ENCODE assay signal across 8 mouse cellular contexts in the genomic region with DNA sequence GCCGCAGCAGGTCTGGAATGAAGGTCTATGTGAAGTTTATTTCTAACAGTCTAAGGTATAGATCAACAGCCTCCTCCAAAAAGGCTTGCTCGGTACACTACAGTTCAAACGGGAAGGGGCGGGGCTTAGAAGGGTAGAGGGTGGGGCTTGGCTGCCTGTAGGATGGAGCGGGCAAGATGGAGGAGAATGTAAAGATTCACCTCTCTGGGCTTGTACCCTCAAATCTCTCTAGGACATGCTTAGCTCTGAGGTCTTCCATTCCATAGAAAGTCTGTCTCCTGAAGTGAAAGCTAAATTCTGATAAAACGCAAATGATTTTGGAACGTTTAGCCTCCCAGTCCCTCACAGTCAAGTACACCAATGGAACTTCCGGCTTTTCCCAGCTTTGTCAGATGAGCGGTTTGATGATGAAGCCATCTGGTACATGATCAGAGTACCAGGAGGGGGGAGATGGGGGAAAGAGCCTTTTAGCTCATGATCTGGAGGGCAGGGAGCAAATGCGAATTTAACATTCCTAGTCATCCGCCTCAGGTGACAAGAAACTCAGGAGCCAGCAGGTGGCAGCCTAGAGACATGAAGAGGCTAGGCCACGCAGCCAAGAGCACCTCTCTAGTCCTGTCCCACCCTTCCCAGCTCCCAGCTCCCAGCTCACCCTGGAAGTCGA. TPM values are rescaled to one million over a fixed set of nuclear protein-coding genes. Genes with fewer than 3 reads are reported as not detected.
DNase-seq lines count a peak whose midpoint lies in the region; TF ChIP-seq lines count a peak whose summit lies in the region.

No protein-coding gene starts in this region.

- no peaks in the 10 kb centered on the region for H3K9me3 ChIP-seq in ES-E14 (ENCODE audit: control insufficient read depth, insufficient read depth, low read depth, low read length)

- H3K4me3 ChIP-seq in ES-E14 (ENCODE audit: insufficient read depth in 1 of 2, low read depth in 1 of 2, low read length in 2 of 2, poor library complexity in 1 of 2, severe bottlenecking in 1 of 2): peak overlapping the region; percentile 47 to 66

- in situ Hi-C loops in ES-E14 (cut with MboI; ENCODE audit: low sequenced_read_pairs in 2 of 2, unreplicated experiment in 2 of 2): loop anchor here in 1 of 2 experiments (5.0 kb wide), 1 partner anchor 37 kb away; no protein-coding TSS in a partner anchor

- H3K4me1 ChIP-seq in ES-E14 (ENCODE audit: control insufficient read depth in 2 of 2, insufficient read depth in 2 of 2, low read length in 2 of 2, poor library complexity in 1 of 2): peaks cover 0 to 12% of the 10 kb centered on the region in 2 experiments; a peak in 1 of 4 replicates

- H3K9ac ChIP-seq in ES-E14 (ENCODE audit: insufficient read depth, low read depth, low read length, poor library complexity, severe bottlenecking): peak overlapping the region; percentile 65

- H3K36me3 ChIP-seq in ES-E14 (ENCODE audit: control insufficient read depth, insufficient read depth, low read length, poor library complexity, severe bottlenecking): no peaks in the 10 kb centered on the region

- no peak overlapping the region for H3K27ac ChIP-seq in ES-E14 (ENCODE audit: insufficient read depth, low read depth, low read length, poor library complexity, severe bottlenecking)

- DNase-seq in ES-E14 (ENCODE audit: low read depth, low spot score): peak; percentile 93
- peak; percentile 57 for DNase-seq in c-Kit-negative CD71-positive TER-119-positive erythroid progenitor cells, embryonic 14.5 days (ENCODE audit: low read depth, low spot score)
- peak; percentile 48 for DNase-seq in fibroblast of lung, adult 2 months (ENCODE audit: low read depth)
- peak; percentile 81 for DNase-seq in heart, postnatal 4 days
- DNase-seq in layer of hippocampus, adult 9-11 months: peak; percentile 66
- peak; percentile 88 for DNase-seq in lung, postnatal 14 days
- DNase-seq in retina, postnatal 7 days (ENCODE audit: low read depth, low spot score): peak; percentile 76
- DNase-seq in urinary bladder, postnatal 14 days (ENCODE audit: low spot score): peak; percentile 84

TF ChIP-seq in ES-E14, 5 proteins besides CTCF, POLR2A, EP300 and RAD21:
- TF ChIP-seq ZNF384 (IDR thresholded peaks at IDR 0.05; ENCODE audit: low read depth, low read length): no peak
- TF ChIP-seq ZC3H11A (IDR thresholded peaks at IDR 0.05; ENCODE audit: borderline replicate concordance, low read depth, low read length): peak; percentile 61; the same call in 1 of the 2 replicates
- TF ChIP-seq MAFK (IDR thresholded peaks at IDR 0.05; ENCODE audit: insufficient read depth, low read depth, low read length): no peak
- TF ChIP-seq HCFC1 (IDR thresholded peaks at IDR 0.05; ENCODE audit: borderline replicate concordance, insufficient read depth, low read length): no peak
- no peak for TF ChIP-seq CHD2 (IDR thresholded peaks at IDR 0.05; ENCODE audit: low read depth, low read length)
TF ChIP-seq in ES-E14: peak in this region for 1.

RNA-seq across cellular contexts. Expression of gene Unc119, which starts 17.0 kb away (rescaled TPM):
- 22.2 and 24.5 TPM in 2 replicates for total RNA-seq in ES-E14 (2012; rRNA removed)
- 10 to 100 TPM; 13.5 to 14.6 TPM for total RNA-seq in heart, postnatal 4 days (2021)

RNA-seq across cellular contexts. Expression of gene Foxn1, which starts 26.1 kb away (rescaled TPM):
- not detected in 2 replicates for total RNA-seq in ES-E14 (2012; rRNA removed)
- total RNA-seq in heart, postnatal 4 days (2021): not detected

RNA-seq across cellular contexts. Expression of gene Pigs, which starts 32.0 kb away (rescaled TPM):
- 45.7 and 78.9 TPM in 2 replicates for total RNA-seq in ES-E14 (2012; rRNA removed)
- 10 to 100 TPM; 27.0 to 27.2 TPM for total RNA-seq in heart, postnatal 4 days (2021)

RNA-seq across cellular contexts. Expression of gene Aldoc, which starts 37.5 kb away (rescaled TPM):
- 5.0 and 9.8 TPM in 2 replicates for total RNA-seq in ES-E14 (2012; rRNA removed)
- total RNA-seq in heart, postnatal 4 days (2021): 1 to 10 TPM; 3.3 to 3.6 TPM

RNA-seq across cellular contexts. Expression of gene Spag5, which starts 58.9 kb away (rescaled TPM):
- total RNA-seq in ES-E14 (2012; rRNA removed): 58.2 and 96.2 TPM in 2 replicates
- total RNA-seq in heart, postnatal 4 days (2021): 10 to 100 TPM; 32.6 to 33.2 TPM
